Mouse (Mus musculus): ENCODE results near the gene Olfr194. TPM values are rescaled to one million over a fixed set of nuclear protein-coding genes. Genes with fewer than 3 reads are reported as not detected.

Olfr194 gene
- polyA plus RNA-seq, 1 experiment = not detected

DNA sequence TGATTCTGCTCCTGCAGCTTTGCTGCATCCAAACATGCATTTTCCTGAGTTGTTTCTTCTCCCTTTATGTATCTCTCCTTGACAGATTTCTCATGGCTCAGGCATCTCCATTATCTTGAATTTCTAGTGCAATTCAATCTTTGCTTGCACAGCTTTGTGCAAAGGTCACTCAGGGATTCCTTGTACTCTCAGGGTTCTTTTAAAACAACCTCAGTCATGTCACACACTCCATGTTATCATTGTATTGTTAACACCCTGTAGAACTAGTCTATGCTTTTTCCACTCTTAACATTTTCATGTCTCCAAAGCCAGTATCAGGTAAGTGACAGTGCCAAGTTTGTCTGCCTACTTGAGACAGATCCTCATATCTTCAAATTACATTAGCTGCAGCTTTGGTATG is 49.1 kb downstream of the Olfr194 start:
- no peak overlapping the region for H3K4me3 ChIP-seq (ENCODE audit: low read depth, low read length)
- H3K4me1 ChIP-seq (ENCODE audit: control insufficient read depth, insufficient read depth, low read length) = no peaks in the 10 kb centered on the region
- H3K9ac ChIP-seq (ENCODE audit: low read depth, poor library complexity, severe bottlenecking) = no peak overlapping the region
- no peak overlapping the region for H3K27ac ChIP-seq (ENCODE audit: insufficient read depth, low read length)
- H3K36me3 ChIP-seq (ENCODE audit: control insufficient read depth, insufficient read depth, low read length, poor library complexity, severe bottlenecking) = no peaks in the 10 kb centered on the region
- TF ChIP-seq EP300 (IDR thresholded peaks at IDR 0.05; ENCODE audit: insufficient read depth, low read depth, low read length) (no peak), CTCF (IDR thresholded peaks at IDR 0.05; ENCODE audit: low read depth, low read length) (no peak), POLR2A (IDR thresholded peaks at IDR 0.05; ENCODE audit: insufficient read depth, low read length) (no peak)
- H3K27me3 ChIP-seq (ENCODE audit: control insufficient read depth, insufficient read depth, low read length, poor library complexity, severe bottlenecking) = no peaks in the 10 kb centered on the region
- H3K9me3 ChIP-seq (replicated peaks; ENCODE audit: control insufficient read depth, insufficient read depth, low read length, poor library complexity, severe bottlenecking) = no peaks in the 10 kb centered on the region

Other genes with a start within 250 kb of the Olfr194 start
- gene Olfr177, start 246.3 kb downstream of the Olfr194 start, polyA plus RNA-seq (2011; ENCODE audit: insufficient read depth, insufficient read length, low read depth, missing spikeins) = not detected in 2 replicates
- not detected in 2 replicates for gene Olfr178, start 229.0 kb downstream of the Olfr194 start, polyA plus RNA-seq (2011; ENCODE audit: insufficient read depth, insufficient read length, low read depth, missing spikeins)
- gene Olfr181, start 192.3 kb downstream of the Olfr194 start, polyA plus RNA-seq (2011; ENCODE audit: insufficient read depth, insufficient read length, low read depth, missing spikeins) = not detected in 2 replicates
- not detected in 2 replicates for gene Olfr180, start 191.7 kb downstream of the Olfr194 start, polyA plus RNA-seq (2011; ENCODE audit: insufficient read depth, insufficient read length, low read depth, missing spikeins)
- gene Olfr183, start 125.7 kb downstream of the Olfr194 start, polyA plus RNA-seq (2011; ENCODE audit: insufficient read depth, insufficient read length, low read depth, missing spikeins) = not detected in 2 replicates
- not detected in 2 replicates for gene Olfr186, start 90.8 kb downstream of the Olfr194 start, polyA plus RNA-seq (2011; ENCODE audit: insufficient read depth, insufficient read length, low read depth, missing spikeins)
- gene Olfr187, start 81.3 kb downstream of the Olfr194 start, polyA plus RNA-seq (2011; ENCODE audit: insufficient read depth, insufficient read length, low read depth, missing spikeins) = not detected in 2 replicates
- not detected in 2 replicates for gene Olfr190, start 43.1 kb downstream of the Olfr194 start, polyA plus RNA-seq (2011; ENCODE audit: insufficient read depth, insufficient read length, low read depth, missing spikeins)
- not detected in 2 replicates for gene Olfr191, start 31.2 kb downstream of the Olfr194 start, polyA plus RNA-seq (2011; ENCODE audit: insufficient read depth, insufficient read length, low read depth, missing spikeins)
- not detected in 2 replicates for gene Olfr193, start 9.2 kb downstream of the Olfr194 start, polyA plus RNA-seq (2011; ENCODE audit: insufficient read depth, insufficient read length, low read depth, missing spikeins)
- not detected in 2 replicates for gene Olfr195, start 26.0 kb upstream of the Olfr194 start, polyA plus RNA-seq (2011; ENCODE audit: insufficient read depth, insufficient read length, low read depth, missing spikeins)
- not detected in 2 replicates for gene Olfr196, start 49.4 kb upstream of the Olfr194 start, polyA plus RNA-seq (2011; ENCODE audit: insufficient read depth, insufficient read length, low read depth, missing spikeins)
- gene Olfr198, start 82.5 kb upstream of the Olfr194 start, polyA plus RNA-seq (2011; ENCODE audit: insufficient read depth, insufficient read length, low read depth, missing spikeins) = not detected in 2 replicates
- gene Olfr199, start 98.7 kb upstream of the Olfr194 start, polyA plus RNA-seq (2011; ENCODE audit: insufficient read depth, insufficient read length, low read depth, missing spikeins) = not detected in 2 replicates
- gene Olfr201, start 151.6 kb upstream of the Olfr194 start, polyA plus RNA-seq (2011; ENCODE audit: insufficient read depth, insufficient read length, low read depth, missing spikeins) = not detected in 2 replicates
- gene Olfr202, start 165.7 kb upstream of the Olfr194 start, polyA plus RNA-seq (2011; ENCODE audit: insufficient read depth, insufficient read length, low read depth, missing spikeins) = not detected in 2 replicates
- gene Olfr203, start 177.8 kb upstream of the Olfr194 start, polyA plus RNA-seq (2011; ENCODE audit: insufficient read depth, insufficient read length, low read depth, missing spikeins) = not detected in 2 replicates
- not detected in 2 replicates for gene Olfr204, start 197.2 kb upstream of the Olfr194 start, polyA plus RNA-seq (2011; ENCODE audit: insufficient read depth, insufficient read length, low read depth, missing spikeins)
- not detected in 2 replicates for gene Olfr205, start 210.1 kb upstream of the Olfr194 start, polyA plus RNA-seq (2011; ENCODE audit: insufficient read depth, insufficient read length, low read depth, missing spikeins)
- not detected in 2 replicates for gene Olfr206, start 228.2 kb upstream of the Olfr194 start, polyA plus RNA-seq (2011; ENCODE audit: insufficient read depth, insufficient read length, low read depth, missing spikeins)
- gene Olfr209, start 242.9 kb upstream of the Olfr194 start, polyA plus RNA-seq (2011; ENCODE audit: insufficient read depth, insufficient read length, low read depth, missing spikeins) = not detected in 2 replicates

All from ES-Bruce4 (cell line).